In the genomic region with DNA sequence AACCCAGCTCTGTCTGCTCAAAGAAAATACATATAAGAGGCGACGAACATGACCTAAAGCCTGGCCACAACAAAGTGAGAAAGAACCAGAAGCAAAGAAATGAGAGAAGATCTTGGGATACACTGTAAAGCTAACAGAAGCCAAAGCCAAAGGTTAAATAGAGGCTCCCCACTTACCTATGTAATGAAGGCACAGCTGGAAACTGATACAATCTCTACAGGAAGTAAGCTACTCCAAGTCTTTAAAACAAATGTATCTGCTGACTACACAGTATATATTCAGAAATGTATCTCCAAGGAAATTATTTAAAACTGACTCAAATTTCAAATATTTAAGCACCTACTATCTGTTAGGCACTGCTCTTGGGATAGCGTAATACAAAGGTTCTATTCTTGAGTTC, we compare ENCODE assay signal across 25 mouse cellular contexts.
"Had no signal": no experiment of that assay in that cellular context is flagged by ENCODE, and none has a peak within 500 bp of the region (broad histone marks: within the 10 kb centered on the region; RNA-seq: fewer than 3 reads in every experiment).

No protein-coding gene starts in this region.

- H3K9me3 ChIP-seq: heart, embryonic 10.5 days; heart, embryonic 13.5 days; heart, embryonic 15.5 days; hindbrain, embryonic 13.5 days; hindbrain, embryonic 15.5 days; intestine, embryonic 15.5 days; limb, embryonic 13.5 days; limb, embryonic 15.5 days; liver, embryonic 12.5 days had no signal

- H3K4me1 ChIP-seq: heart, embryonic 10.5 days; heart, embryonic 13.5 days; heart, embryonic 15.5 days; hindbrain, embryonic 13.5 days; hindbrain, embryonic 15.5 days; intestine, embryonic 15.5 days; limb, embryonic 13.5 days; limb, embryonic 15.5 days; liver, embryonic 12.5 days had no signal

- H3K27ac ChIP-seq: gastrocnemius, adult 2 months; heart, embryonic 10.5 days; heart, embryonic 13.5 days; heart, embryonic 15.5 days; hindbrain, embryonic 13.5 days; hindbrain, embryonic 15.5 days; hindbrain, postnatal 0 days; intestine, embryonic 15.5 days; limb, embryonic 13.5 days; limb, embryonic 15.5 days; liver, embryonic 12.5 days; liver, embryonic 14.5 days had no signal

- H3K27me3 ChIP-seq: heart, embryonic 13.5 days; heart, embryonic 15.5 days; hindbrain, embryonic 13.5 days; hindbrain, embryonic 15.5 days; intestine, embryonic 15.5 days; limb, embryonic 13.5 days; limb, embryonic 15.5 days; liver, embryonic 12.5 days had no signal

- ATAC-seq: hindbrain, postnatal 0 days; intestine, embryonic 15.5 days; intestine, postnatal 0 days; liver, embryonic 12.5 days had no signal

- H3K4me2 ChIP-seq: heart, embryonic 13.5 days; heart, embryonic 15.5 days; hindbrain, embryonic 13.5 days; hindbrain, embryonic 15.5 days; intestine, embryonic 15.5 days; limb, embryonic 13.5 days; limb, embryonic 15.5 days; liver, embryonic 12.5 days had no signal

- H3K9ac ChIP-seq: heart, embryonic 13.5 days; heart, embryonic 15.5 days; hindbrain, embryonic 13.5 days; hindbrain, embryonic 15.5 days; intestine, embryonic 15.5 days; limb, embryonic 13.5 days; limb, embryonic 15.5 days; liver, embryonic 12.5 days; liver, embryonic 14.5 days had no signal

- H3K4me3 ChIP-seq: gastrocnemius, adult 2 months; heart, embryonic 10.5 days; heart, embryonic 13.5 days; heart, embryonic 15.5 days; hindbrain, embryonic 13.5 days; hindbrain, embryonic 15.5 days; intestine, embryonic 15.5 days; limb, embryonic 13.5 days; limb, embryonic 15.5 days; liver, embryonic 12.5 days had no signal

- DNase-seq: gastrocnemius, adult 2 months; gastrocnemius, postnatal 14 days; gastrocnemius, postnatal 36 days; heart, adult 18-20 months; heart, postnatal 14 days; heart, postnatal 36 days; kidney, adult 18-20 months; kidney, adult 8-10 months; kidney, postnatal 14 days; kidney, postnatal 36 days; layer of hippocampus, adult 9-11 months; layer of hippocampus, postnatal 36 days; left cerebral cortex, postnatal 4 days had no signal
